Mouse (Mus musculus) embryonic facial prominence, embryonic 13.5 days (tissue): ENCODE results near the gene Dnaic2. TPM values are rescaled to one million over a fixed set of nuclear protein-coding genes. Genes with fewer than 3 reads are reported as not detected.
A peak's percentile ranks its signal among the peaks of the same experiment; 100 is the strongest.

Source experiments
- ATAC-seq: fragments of 200-750 bp; cut with Nextera tagmentation; 2 replicates; pipeline ENCODE4 v1.8.0; 2017; ENCODE audit warnings: low read depth; ENCODE audit not compliant: insufficient number of reproducible peaks, insufficient read depth, low FRiP score, low TSS enrichment
- H3K27ac ChIP-seq: fragments of 300-500 bp; sonication (generic); 2 replicates; pipeline ENCODE4 v1.5.1; 2015; ENCODE audit warnings: moderate library complexity, mild to moderate bottlenecking, inconsistent platforms
- H3K27me3 ChIP-seq: fragments of 300-500 bp; sonication (generic); 2 replicates; pipeline ENCODE4 v1.6.1; 2015; ENCODE audit warnings: mild to moderate bottlenecking, inconsistent platforms
- H3K36me3 ChIP-seq: fragments of 300-500 bp; sonication (generic); 2 replicates; pipeline ENCODE4 v1.6.1; 2015; ENCODE audit warnings: mild to moderate bottlenecking, inconsistent platforms
- H3K4me1 ChIP-seq: fragments of 300-500 bp; sonication (generic); 2 replicates; pipeline ENCODE4 v1.6.1; 2015; ENCODE audit warnings: inconsistent platforms
- H3K4me2 ChIP-seq: fragments of 300-500 bp; sonication (generic); 2 replicates; pipeline ENCODE4 v1.6.1; 2015; ENCODE audit warnings: moderate library complexity, mild to moderate bottlenecking, inconsistent platforms
- H3K4me3 ChIP-seq: fragments of 300-500 bp; sonication (generic); 2 replicates; pipeline ENCODE4 v1.5.1; 2015; ENCODE audit warnings: mild to moderate bottlenecking, inconsistent platforms
- H3K9ac ChIP-seq: fragments of 300-500 bp; sonication (generic); 2 replicates; pipeline ENCODE4 v1.6.1; 2015; ENCODE audit warnings: mild to moderate bottlenecking, inconsistent platforms
- H3K9me3 ChIP-seq: fragments of 300-500 bp; sonication (generic); 2 replicates; pipeline ENCODE4 v1.6.1; 2016; ENCODE audit warnings: inconsistent platforms
- WGBS: fragments of 180-500 bp; shearing (Covaris S2); methylation state at CpG from one replicate; pipeline ENCODE4 v1.1.7; 2015; ENCODE audit warnings: mixed read lengths; 5-methylcytosine and 5-hydroxymethylcytosine counted together
- polyA plus RNA-seq: library from polyadenylated mRNA; unstranded; fragments of >200 nt; fragmentation: Nextera tagmentation; extraction: Ambion mirVana; gene quantifications from 2 replicates; pipeline ENCODE4 v1.2.1, GENCODE M21; 2015

Gene Dnaic2
- polyA plus RNA-seq, 1 experiment from 2014 or later = 1.1 TPM

DNA sequence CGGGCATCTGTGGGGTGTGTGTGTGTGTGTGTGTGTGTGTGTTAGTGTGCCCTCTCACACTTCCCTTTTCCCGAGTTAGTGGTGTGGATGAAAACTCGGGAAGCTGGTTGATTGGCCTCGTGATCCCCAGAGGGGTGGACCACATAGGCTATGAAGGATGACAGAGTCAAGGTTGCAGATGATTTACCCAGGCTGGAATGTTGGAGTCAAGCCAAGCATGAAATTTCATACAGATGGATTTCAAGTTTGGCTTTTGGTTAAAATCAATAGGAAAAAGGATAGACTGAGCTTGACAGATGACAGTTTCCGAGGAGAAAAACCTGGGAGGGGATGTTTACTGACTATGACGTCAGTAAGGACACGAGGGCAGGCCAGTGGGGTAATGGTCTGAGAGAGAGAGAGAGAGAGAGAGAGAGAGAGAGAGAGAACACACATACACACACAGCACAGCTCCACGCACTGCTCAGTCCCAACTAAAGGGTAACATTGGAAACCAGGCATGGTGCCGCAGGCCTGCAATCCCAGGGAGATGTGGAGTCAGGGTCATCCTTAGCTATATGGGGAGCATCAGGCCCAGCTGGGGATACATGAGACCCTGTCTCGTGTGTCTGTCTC lies 39.5 kb upstream of the Dnaic2 start:
- no peak overlapping the region for H3K4me3 ChIP-seq
- peak overlapping the region; percentile 83 for H3K27ac ChIP-seq
- ATAC-seq = no peak
- H3K36me3 ChIP-seq = peaks cover 12% of the 10 kb centered on the region
- H3K9me3 ChIP-seq = no peaks in the 10 kb centered on the region
- H3K27me3 ChIP-seq = no peaks in the 10 kb centered on the region
- peaks cover 12% of the 10 kb centered on the region for H3K4me1 ChIP-seq
- 14% methylated on average over 9 of the region's 10 CpGs for WGBS
- 0 out of 2 replicates have a peak overlapping the region, but pooled peaks have one; percentile 27 for H3K9ac ChIP-seq
- no peak overlapping the region for H3K4me2 ChIP-seq

DNA sequence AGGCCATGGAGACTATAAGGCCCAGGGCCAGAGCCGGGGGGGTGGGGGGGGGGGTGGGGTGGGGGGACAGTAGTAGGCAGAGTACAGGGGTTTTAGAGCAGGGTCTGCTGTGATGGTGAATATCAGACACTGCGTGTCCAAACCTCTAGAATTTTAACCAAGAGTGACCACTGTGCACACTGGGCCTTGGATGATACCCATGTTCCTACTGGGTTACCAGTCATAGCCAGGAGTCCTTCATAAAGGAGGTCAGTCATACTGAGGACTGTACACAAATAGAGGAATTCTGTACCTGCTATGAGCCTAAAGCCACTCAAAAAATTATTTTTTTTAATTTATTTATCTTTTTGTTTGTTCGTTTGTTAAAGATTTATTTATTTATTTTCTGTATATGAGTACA lies 38.5 kb upstream of the Dnaic2 start:
- Histone ChIP-seq H3K27me3 (no peaks in the 10 kb centered on the region), H3K4me2 (no peak overlapping the region), H3K9ac (no peak overlapping the region), H3K4me3 (no peak overlapping the region), H3K4me1 (peaks cover 12% of the 10 kb centered on the region), H3K9me3 (no peaks in the 10 kb centered on the region), H3K36me3 (peaks cover 14% of the 10 kb centered on the region), H3K27ac (no peak overlapping the region)
- ATAC-seq = no peak
- 95% methylated on average over 3 of the region's 3 CpGs for WGBS

- H3K9ac ChIP-seq = no peak overlapping the region
- no peak for ATAC-seq
- peaks cover 7% of the 10 kb centered on the region for H3K4me1 ChIP-seq
- no peaks in the 10 kb centered on the region for H3K27me3 ChIP-seq
- no peaks in the 10 kb centered on the region for H3K9me3 ChIP-seq
- H3K4me3 ChIP-seq = no peak overlapping the region
- H3K36me3 ChIP-seq = peaks cover 16% of the 10 kb centered on the region
- WGBS = 92% methylated on average over 15 of the region's 15 CpGs
- H3K4me2 ChIP-seq = no peak overlapping the region
- H3K27ac ChIP-seq = no peak overlapping the region
Measured at GRCm38 (mm10) chr11:114690192-114690591, 37.0 kb upstream of the Dnaic2 start.

DNA sequence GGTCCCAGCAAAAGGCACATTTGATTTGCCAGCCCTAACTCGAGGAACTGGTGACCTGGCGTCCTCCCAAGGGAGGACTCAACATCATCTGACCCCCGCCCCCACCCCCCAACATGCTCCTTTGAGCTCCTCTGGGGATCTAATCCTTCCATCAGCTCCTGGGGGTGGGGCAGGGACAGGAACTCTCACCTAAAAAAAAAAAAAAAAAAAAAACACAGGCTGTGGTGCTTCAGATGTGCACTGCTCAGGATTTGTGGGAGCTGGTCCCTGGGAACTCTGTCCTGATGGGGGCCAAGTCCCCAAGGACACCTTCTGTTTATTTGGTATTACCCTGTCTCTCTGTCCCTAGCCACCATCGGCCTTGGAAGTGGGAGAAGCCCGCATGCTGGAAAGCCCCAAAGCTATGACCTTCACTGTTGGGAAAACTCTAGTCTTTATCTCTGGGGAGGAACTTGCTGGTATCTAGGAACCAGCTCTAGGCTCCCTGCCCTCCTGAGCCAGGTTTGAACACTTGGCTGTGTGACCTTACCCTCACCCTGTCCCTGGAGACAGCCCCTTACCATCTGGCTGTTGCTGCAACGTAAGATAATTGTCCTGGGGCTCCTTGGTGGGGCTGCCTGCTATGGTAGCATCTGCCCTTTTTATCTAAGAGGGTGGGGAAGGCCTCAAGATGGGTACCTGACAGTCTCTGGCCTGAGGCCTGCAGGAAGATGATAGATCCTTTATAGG lies 35.6 kb upstream of the Dnaic2 start:
- peaks cover 7% of the 10 kb centered on the region for H3K4me1 ChIP-seq
- no peak for ATAC-seq
- H3K9me3 ChIP-seq = no peaks in the 10 kb centered on the region
- no peaks in the 10 kb centered on the region for H3K27me3 ChIP-seq
- no peak overlapping the region for H3K4me3 ChIP-seq
- 55% methylated on average over 6 of the region's 6 CpGs for WGBS
- no peak overlapping the region for H3K27ac ChIP-seq
- no peak overlapping the region for H3K9ac ChIP-seq
- H3K4me2 ChIP-seq = no peak overlapping the region
- H3K36me3 ChIP-seq = peaks cover 20% of the 10 kb centered on the region

DNA sequence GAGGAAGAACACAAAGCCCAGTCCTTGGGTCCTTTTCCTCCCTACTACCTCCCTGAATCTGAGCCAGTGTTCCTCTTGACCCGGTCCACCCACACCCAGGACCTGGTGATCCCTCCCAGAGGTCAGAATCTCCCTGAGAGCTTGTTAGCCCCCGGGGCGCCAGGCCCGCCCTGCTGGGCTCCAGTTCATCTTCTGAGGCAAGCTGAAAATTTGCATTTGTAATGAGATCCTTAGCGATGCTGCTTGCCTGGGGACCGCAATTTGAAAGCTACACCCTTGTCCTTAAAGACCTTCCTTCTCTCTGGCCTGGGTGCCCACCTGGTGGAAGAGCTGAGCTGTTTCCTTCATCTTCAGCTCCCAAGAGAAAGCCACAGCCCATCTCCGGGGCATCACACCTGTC lies 34.6 kb upstream of the Dnaic2 start:
- H3K4me1 ChIP-seq = peaks cover 5% of the 10 kb centered on the region
- no peaks in the 10 kb centered on the region for H3K27me3 ChIP-seq
- 49% methylated on average over 7 of the region's 7 CpGs for WGBS
- no peak overlapping the region for H3K4me2 ChIP-seq
- ATAC-seq = no peak
- no peaks in the 10 kb centered on the region for H3K9me3 ChIP-seq
- H3K27ac ChIP-seq = no peak overlapping the region
- peaks cover 27% of the 10 kb centered on the region for H3K36me3 ChIP-seq
- no peak overlapping the region for H3K4me3 ChIP-seq
- no peak overlapping the region for H3K9ac ChIP-seq

DNA sequence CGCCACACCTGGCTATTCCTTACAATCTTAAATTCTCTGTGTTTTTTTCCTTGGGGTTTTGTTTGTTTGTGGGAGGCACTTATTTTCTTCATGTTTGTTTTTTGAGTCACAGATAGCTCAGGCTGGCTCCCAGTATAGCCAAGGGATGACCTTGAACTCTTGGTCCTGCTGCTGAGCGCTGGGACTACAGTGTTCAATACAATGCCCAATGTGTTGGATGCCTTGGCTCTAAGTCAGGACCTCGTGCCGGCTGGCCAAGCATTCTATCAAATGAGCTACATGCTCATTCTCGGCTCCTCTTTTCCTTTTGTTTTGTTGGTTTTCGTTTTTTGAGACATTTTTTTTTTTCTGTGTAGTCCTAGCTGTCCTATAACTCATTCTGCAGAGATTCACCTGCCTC lies 33.8 kb upstream of the Dnaic2 start:
- H3K9ac ChIP-seq = no peak overlapping the region
- no peak for ATAC-seq
- no peaks in the 10 kb centered on the region for H3K27me3 ChIP-seq
- H3K4me1 ChIP-seq = no peaks in the 10 kb centered on the region
- 90% methylated on average over 6 of the region's 6 CpGs for WGBS
- H3K36me3 ChIP-seq = peaks cover 27% of the 10 kb centered on the region
- no peak overlapping the region for H3K27ac ChIP-seq
- no peaks in the 10 kb centered on the region for H3K9me3 ChIP-seq
- H3K4me3 ChIP-seq = no peak overlapping the region
- H3K4me2 ChIP-seq = no peak overlapping the region

GRCm38 (mm10) chr11:114694451-114694850 lies 32.8 kb upstream of the Dnaic2 start:
- no peak overlapping the region for H3K4me3 ChIP-seq
- H3K9ac ChIP-seq = no peak overlapping the region
- WGBS = 79% methylated on average over 2 of the region's 2 CpGs
- H3K4me2 ChIP-seq = no peak overlapping the region
- H3K9me3 ChIP-seq = no peaks in the 10 kb centered on the region
- no peak for ATAC-seq
- H3K36me3 ChIP-seq = peaks cover 29% of the 10 kb centered on the region
- H3K27ac ChIP-seq = no peak overlapping the region
- no peaks in the 10 kb centered on the region for H3K27me3 ChIP-seq
- peaks cover 2% of the 10 kb centered on the region; the same call in 1 of the 2 replicates for H3K4me1 ChIP-seq

- ATAC-seq = no peak
- no peaks in the 10 kb centered on the region for H3K27me3 ChIP-seq
- H3K4me3 ChIP-seq = no peak overlapping the region
- no peaks in the 10 kb centered on the region for H3K9me3 ChIP-seq
- no peak overlapping the region for H3K9ac ChIP-seq
- H3K36me3 ChIP-seq = peaks cover 16% of the 10 kb centered on the region
- H3K27ac ChIP-seq = no peak overlapping the region
- no peak overlapping the region for H3K4me2 ChIP-seq
- H3K4me1 ChIP-seq = peaks cover 8% of the 10 kb centered on the region
- 90% methylated on average over 7 of the region's 7 CpGs for WGBS
Measured at GRCm38 (mm10) chr11:114698496-114698895, 28.7 kb upstream of the Dnaic2 start.

GRCm38 (mm10) chr11:114699511-114699910 lies 27.7 kb upstream of the Dnaic2 start:
- ATAC-seq = no peak
- Histone ChIP-seq H3K9me3 (no peaks in the 10 kb centered on the region), H3K4me3 (no peak overlapping the region), H3K4me2 (no peak overlapping the region), H3K4me1 (peaks cover 18% of the 10 kb centered on the region), H3K27me3 (no peaks in the 10 kb centered on the region), H3K27ac (no peak overlapping the region; the same call in 1 of the 2 replicates), H3K36me3 (peaks cover 16% of the 10 kb centered on the region), H3K9ac (no peak overlapping the region)
- WGBS = 72% methylated on average over 12 of the region's 12 CpGs

- H3K27ac ChIP-seq = no peak overlapping the region
- no peak for ATAC-seq
- peaks cover 20% of the 10 kb centered on the region for H3K4me1 ChIP-seq
- no peak overlapping the region for H3K4me3 ChIP-seq
- H3K9ac ChIP-seq = no peak overlapping the region
- no peak overlapping the region for H3K4me2 ChIP-seq
- H3K9me3 ChIP-seq = no peaks in the 10 kb centered on the region
- 81% methylated on average over 15 of the region's 15 CpGs for WGBS
- H3K36me3 ChIP-seq = peaks cover 7% of the 10 kb centered on the region; the same call in 1 of the 2 replicates
- H3K27me3 ChIP-seq = no peaks in the 10 kb centered on the region
Measured at GRCm38 (mm10) chr11:114702311-114702995, 24.8 kb upstream of the Dnaic2 start.

GRCm38 (mm10) chr11:114702996-114703361 lies 24.2 kb upstream of the Dnaic2 start:
- H3K4me1 ChIP-seq = peaks cover 20% of the 10 kb centered on the region
- ATAC-seq = no peak
- WGBS = 85% methylated on average over 6 of the region's 6 CpGs
- no peaks in the 10 kb centered on the region for H3K27me3 ChIP-seq
- H3K9ac ChIP-seq = no peak overlapping the region
- H3K36me3 ChIP-seq = peaks cover 12% of the 10 kb centered on the region
- no peak overlapping the region for H3K4me3 ChIP-seq
- H3K27ac ChIP-seq = no peak overlapping the region
- H3K9me3 ChIP-seq = no peaks in the 10 kb centered on the region
- H3K4me2 ChIP-seq = no peak overlapping the region
